Mouse (Mus musculus) limb, embryonic 14.5 days (tissue): ENCODE data around the gene Ddx60. TPM values are rescaled to one million over a fixed set of nuclear protein-coding genes. Genes with fewer than 3 reads are reported as not detected.

ENCODE experiments used
- ATAC-seq: fragments of 200-750 bp; cut with Nextera tagmentation; 2 replicates; pipeline ENCODE4 v1.8.0; 2017; ENCODE audit warnings: low read depth, moderate number of reproducible peaks, moderate TSS enrichment; ENCODE audit not compliant: low FRiP score
- DNase-seq: peaks from one replicate; pipeline ENCODE4 v3.0.0-alpha.2; 2015; ENCODE audit warnings: low spot score
- H3K27ac ChIP-seq: fragments of 300-500 bp; sonication (generic); replicated peaks from 2 replicates; pipeline ENCODE4 v1.5.1; 2014; ENCODE audit warnings: low read depth, mild to moderate bottlenecking, low read length, moderate library complexity, mixed read lengths
- H3K27me3 ChIP-seq: fragments of 300-500 bp; sonication (generic); 2 replicates; pipeline ENCODE4 v1.6.1; 2014; ENCODE audit warnings: low read length, mixed read lengths; ENCODE audit not compliant: control insufficient read depth, insufficient read depth
- H3K36me3 ChIP-seq: fragments of 300-500 bp; sonication (generic); 2 replicates; pipeline ENCODE4 v1.6.1; 2014; ENCODE audit warnings: mild to moderate bottlenecking, low read length, moderate library complexity, mixed read lengths; ENCODE audit not compliant: control insufficient read depth, insufficient read depth
- H3K4me1 ChIP-seq: fragments of 300-500 bp; sonication (generic); 2 replicates; pipeline ENCODE4 v1.6.1; 2014; ENCODE audit warnings: antibody characterized with exemption, low read length, mixed read lengths; ENCODE audit not compliant: control insufficient read depth, insufficient read depth
- H3K4me2 ChIP-seq: fragments of 300-500 bp; sonication (generic); replicated peaks from 2 replicates; pipeline ENCODE4 v1.6.1; 2014; ENCODE audit warnings: low read depth, mild to moderate bottlenecking, low read length, moderate library complexity; ENCODE audit not compliant: severe bottlenecking
- H3K4me3 ChIP-seq: fragments of 300-500 bp; sonication (generic); replicated peaks from 2 replicates; pipeline ENCODE4 v1.5.1; 2014; ENCODE audit warnings: low read length
- H3K9ac ChIP-seq: fragments of 300-500 bp; sonication (generic); 2 replicates; pipeline ENCODE4 v1.6.1; 2014; ENCODE audit warnings: mild to moderate bottlenecking, low read depth, low read length, moderate library complexity; ENCODE audit not compliant: severe bottlenecking
- H3K9me3 ChIP-seq: fragments of 300-500 bp; sonication (generic); 2 replicates; pipeline ENCODE4 v1.6.1; 2016; ENCODE audit warnings: low read length; ENCODE audit not compliant: control insufficient read depth
- POLR2A ChIP-seq: fragments of 200-500 bp; IDR thresholded peaks from 2 replicates; pipeline ENCODE4 v1.8.0; 2012; ENCODE audit warnings: inconsistent platforms, mild to moderate bottlenecking, moderate library complexity, borderline replicate concordance; ENCODE audit not compliant: insufficient read depth, insufficient read length; ENCODE audit errors: extremely low read depth
- WGBS: fragments of 180-500 bp; shearing (Covaris S2); extraction: QIAGEN DNeasy Blood & Tissue Kit; methylation state at CpG from one replicate; pipeline ENCODE4 v1.1.7; 2014; 5-methylcytosine and 5-hydroxymethylcytosine counted together
- polyA plus RNA-seq, 2 experiments: library from polyadenylated mRNA; depleted of rRNA in 1 of 2; stranded (reverse) in 1 of 2; unstranded in 1 of 2; fragments of >200 nt; fragmentation: Nextera tagmentation in 1 of 2; extraction: Ambion mirVana in 1 of 2; gene quantifications; 2 replicates each; pipeline versions ENCODE4 v1.2.1 to v1.2.3; 2012 to 2014

Ddx60 gene
- polyA plus RNA-seq, 2 experiments: 0.24 to 0.51 TPM

GRCm38 (mm10) chr8:61902521-61902920, 25.4 kb upstream of the Ddx60 start, which contains the start of gene Palld:
TSS of gene Palld (minus strand) at chr8:61902690.
- H3K4me3 ChIP-seq: no peak within 1 kb of the TSS
- no peaks in the 10 kb centered on the region for H3K36me3 ChIP-seq
- H3K27ac ChIP-seq: no peak within 1 kb of the TSS
- H3K4me1 ChIP-seq: no peaks in the 10 kb centered on the region
- no peak for TF ChIP-seq POLR2A
- 81% methylated on average over 5 of the region's 5 CpGs for WGBS
- DNase-seq (no peak), ATAC-seq (no peak)
- no peak within 1 kb of the TSS for H3K4me2 ChIP-seq
- no peaks in the 10 kb centered on the region for H3K27me3 ChIP-seq
- H3K9me3 ChIP-seq: no peaks in the 10 kb centered on the region
- no peak within 1 kb of the TSS for H3K9ac ChIP-seq

GRCm38 (mm10) chr8:61908303-61909215, 19.3 kb upstream of the Ddx60 start:
- H3K27me3 ChIP-seq: no peaks in the 10 kb centered on the region
- no peak overlapping the region for H3K27ac ChIP-seq
- no peak overlapping the region for H3K4me3 ChIP-seq
- TF ChIP-seq POLR2A: no peak
- DNase-seq (peak; percentile 79), ATAC-seq (peak; percentile 86)
- 56% methylated on average over 13 of the region's 13 CpGs for WGBS
- no peak overlapping the region for H3K9ac ChIP-seq
- H3K4me1 ChIP-seq: no peaks in the 10 kb centered on the region
- H3K9me3 ChIP-seq: no peaks in the 10 kb centered on the region
- no peak overlapping the region for H3K4me2 ChIP-seq
- no peaks in the 10 kb centered on the region for H3K36me3 ChIP-seq

GRCm38 (mm10) chr8:61909313-61909712, 18.6 kb upstream of the Ddx60 start:
- Histone ChIP-seq H3K27ac (0 out of 2 replicates have a peak overlapping the region, but pooled peaks have one; percentile 10), H3K4me3 (no peak overlapping the region), H3K36me3 (no peaks in the 10 kb centered on the region), H3K27me3 (no peaks in the 10 kb centered on the region), H3K4me1 (no peaks in the 10 kb centered on the region), H3K4me2 (no peak overlapping the region), H3K9ac (no peak overlapping the region), H3K9me3 (no peaks in the 10 kb centered on the region)
- no peak for TF ChIP-seq POLR2A
- ATAC-seq: no peak
- WGBS: 88% methylated on average over 3 of the region's 3 CpGs
- no peak for DNase-seq

GRCm38 (mm10) chr8:61912817-61913216, 15.1 kb upstream of the Ddx60 start:
- Histone ChIP-seq H3K4me2 (no peak overlapping the region), H3K9me3 (no peaks in the 10 kb centered on the region), H3K27ac (no peak overlapping the region), H3K9ac (no peak overlapping the region), H3K4me3 (no peak overlapping the region), H3K36me3 (no peaks in the 10 kb centered on the region), H3K27me3 (no peaks in the 10 kb centered on the region), H3K4me1 (no peaks in the 10 kb centered on the region)
- DNase-seq (no peak), ATAC-seq (no peak)
- TF ChIP-seq POLR2A: no peak
- WGBS: 90% methylated on average over 5 of the region's 5 CpGs

GRCm38 (mm10) chr8:61913957-61914356, 13.9 kb upstream of the Ddx60 start:
- DNase-seq (no peak), ATAC-seq (no peak)
- TF ChIP-seq POLR2A: no peak
- Histone ChIP-seq H3K9me3 (no peaks in the 10 kb centered on the region), H3K36me3 (no peaks in the 10 kb centered on the region), H3K9ac (no peak overlapping the region), H3K4me1 (no peaks in the 10 kb centered on the region), H3K27me3 (no peaks in the 10 kb centered on the region), H3K4me2 (no peak overlapping the region), H3K4me3 (no peak overlapping the region), H3K27ac (no peak overlapping the region)
- 81% methylated on average over 9 of the region's 9 CpGs for WGBS
